Mouse (Mus musculus) heart, adult 11 months (tissue): ENCODE measurements around the gene Dnajc2.
A peak's percentile ranks its signal among the peaks of the same experiment; 100 is the strongest.

Experiments used
- DNase-seq: peaks from one replicate; pipeline ENCODE4 v3.0.0; 2022

Dnajc2 gene

DNA sequence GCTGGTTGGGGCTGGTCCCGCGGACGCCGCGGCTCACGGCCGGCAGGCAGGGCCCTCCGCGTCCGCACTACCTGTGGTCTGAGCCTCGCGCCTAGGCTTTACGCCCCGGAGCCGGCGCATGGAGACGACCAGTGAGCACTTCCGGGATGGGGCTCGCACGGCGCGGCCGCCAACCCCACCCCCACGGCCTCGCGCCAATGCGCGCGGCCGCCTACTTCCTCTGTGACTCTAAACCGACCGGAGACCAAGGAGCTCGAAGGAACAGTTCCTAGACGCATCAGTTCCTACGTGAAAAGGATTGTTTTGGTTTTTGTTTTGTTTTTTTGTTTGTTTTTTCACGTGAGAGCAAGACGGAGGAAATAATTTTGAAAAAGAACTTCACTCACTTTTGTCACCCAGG is at the start of gene Dnajc2, which contains the start of gene Psmc2:
Gene Dnajc2, minus strand, starts transcription at position 199 of the 400 bp plus-strand sequence.
Gene Psmc2, plus strand, starts transcription at position 231 of the 400 bp plus-strand sequence.
- DNase-seq: peak; percentile 99

DNA sequence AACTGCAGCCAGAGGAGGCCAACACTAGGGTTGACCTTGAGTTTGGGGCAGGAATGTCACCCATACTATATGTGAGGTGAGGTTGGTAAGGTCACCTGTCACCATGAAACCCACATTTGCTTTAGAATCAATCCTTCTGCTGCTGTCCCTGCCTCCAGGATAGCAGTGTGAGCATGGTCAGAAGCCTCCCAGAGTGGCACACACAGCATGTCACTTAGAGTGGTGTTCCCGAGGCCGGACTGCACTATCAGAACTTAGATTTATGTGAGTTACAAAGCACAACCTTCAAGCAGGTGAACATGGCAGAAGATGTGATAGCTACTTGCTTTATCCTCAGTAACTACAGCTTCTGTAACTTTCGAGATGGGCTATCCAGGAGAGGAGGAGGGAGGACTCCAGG is 46.7 kb upstream of the Dnajc2 start:
- DNase-seq: peak; percentile 55

DNA sequence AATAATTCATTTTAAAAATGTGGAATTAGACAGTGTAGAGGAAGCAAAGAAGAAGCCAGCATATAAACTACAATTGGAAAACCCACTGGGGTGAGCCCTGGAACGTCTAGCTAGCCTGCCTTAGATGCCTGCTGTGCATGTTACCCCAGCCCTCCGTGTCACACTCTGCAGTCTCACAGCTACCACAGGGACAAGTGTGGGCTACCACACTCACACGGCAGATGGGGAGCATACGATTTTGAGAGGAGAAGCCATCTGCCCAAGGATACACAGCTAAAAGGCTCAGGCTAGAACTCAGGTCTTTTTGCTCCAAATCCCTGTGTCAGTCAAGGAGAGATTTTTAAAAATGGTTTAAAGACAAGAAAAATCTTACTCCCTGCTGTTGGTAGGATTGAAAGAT is 43.8 kb upstream of the Dnajc2 start:
- peak; percentile 45 for DNase-seq

DNA sequence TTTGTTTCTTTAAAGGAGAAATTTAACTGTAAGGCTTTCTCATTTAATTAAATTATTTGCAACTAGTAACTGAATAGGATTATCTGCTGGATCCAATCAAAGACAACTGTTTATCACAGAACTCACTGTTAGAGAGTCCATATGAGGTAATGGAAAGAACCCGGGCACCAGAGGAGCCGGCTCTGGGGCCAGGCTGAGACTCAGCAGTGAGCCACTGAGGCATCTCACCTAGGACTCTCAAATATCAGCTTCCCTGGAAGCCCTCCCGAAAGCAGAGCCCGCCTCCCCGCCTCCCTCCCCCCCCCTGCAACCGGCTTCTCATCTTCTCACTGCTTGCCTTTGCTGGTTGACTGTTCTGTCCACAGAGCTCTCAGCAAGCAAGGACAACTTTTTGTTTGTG is 42.6 kb upstream of the Dnajc2 start:
- no peak for DNase-seq

DNA sequence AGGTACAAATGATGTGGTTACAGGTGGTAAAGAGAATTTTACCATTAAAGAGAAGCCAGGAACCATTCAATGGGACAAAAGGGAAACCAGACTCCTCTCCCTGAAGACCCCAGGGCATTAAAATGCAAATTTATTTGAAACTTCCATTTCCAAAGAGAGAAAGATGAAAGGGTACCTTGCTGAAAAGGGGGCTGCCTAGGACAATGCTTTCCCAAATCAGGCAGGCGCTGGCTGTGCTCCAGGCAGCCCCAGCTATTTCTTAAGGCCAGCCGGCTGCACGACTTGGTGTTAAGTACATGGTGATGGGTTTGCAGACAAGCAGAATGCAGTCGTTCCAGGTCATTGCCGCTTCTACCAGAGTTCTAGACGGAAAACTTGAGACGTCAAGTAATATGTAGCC is 41.3 kb upstream of the Dnajc2 start:
- peak; percentile 52 for DNase-seq

DNA sequence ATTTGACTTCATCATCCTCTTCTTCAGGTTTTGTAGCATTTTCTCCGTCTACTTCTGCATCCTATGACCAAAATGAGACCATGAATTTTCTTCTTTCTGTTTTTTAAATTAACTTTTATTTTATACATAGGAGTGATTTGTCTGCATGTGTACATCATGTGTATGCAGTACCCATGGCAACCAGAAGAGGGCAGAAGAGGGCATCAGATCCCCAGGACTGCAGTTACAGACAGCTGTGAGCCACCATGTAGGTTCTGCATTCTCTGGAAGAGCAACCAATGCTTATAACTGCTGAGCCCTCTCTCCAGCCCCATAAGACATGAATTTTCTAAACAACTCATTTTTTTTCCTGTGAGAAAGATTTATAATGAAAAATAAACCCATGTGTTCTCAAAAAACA is 28.9 kb upstream of the Dnajc2 start:
- DNase-seq: peak; percentile 73

DNA sequence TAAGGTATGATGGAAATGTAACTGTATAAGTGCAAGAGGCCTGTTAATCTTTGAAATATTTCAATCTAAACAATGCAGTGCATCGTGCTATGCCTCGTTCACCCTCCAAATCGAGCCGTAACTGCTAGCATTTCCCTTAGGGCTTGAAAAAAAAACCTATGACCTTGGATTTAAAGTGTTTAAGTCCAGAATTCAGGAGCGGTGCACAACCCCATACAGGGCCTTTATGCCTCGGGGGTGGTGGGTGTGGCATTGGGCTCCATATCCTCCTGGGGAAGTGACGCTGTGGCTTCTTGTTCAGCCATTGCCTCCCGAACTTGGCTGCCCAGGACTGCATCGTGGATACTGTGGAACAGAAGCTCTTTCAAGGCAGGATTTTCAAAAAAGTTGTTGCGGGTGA is 25.9 kb upstream of the Dnajc2 start:
- peak; percentile 49 for DNase-seq

DNA sequence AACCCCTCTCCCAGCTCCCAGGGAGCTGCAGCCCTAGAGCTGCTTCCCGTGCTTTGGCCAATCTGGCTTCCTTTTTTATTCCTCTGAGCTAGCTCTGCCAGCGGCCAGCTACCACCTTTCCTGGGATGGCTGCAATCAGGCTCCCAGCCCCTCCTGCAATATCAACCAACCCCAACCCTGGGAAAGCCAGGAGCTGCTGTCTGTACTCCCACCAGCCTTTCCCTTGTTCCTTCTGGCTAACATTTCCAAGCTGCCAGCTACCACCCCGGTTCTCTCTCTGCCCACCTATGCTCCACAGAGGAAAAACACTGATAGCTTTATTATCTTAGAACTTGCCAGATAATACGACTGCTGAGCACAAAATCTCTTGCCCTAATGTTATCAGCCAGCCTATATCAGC is 19.8 kb upstream of the Dnajc2 start:
- peak; percentile 36 for DNase-seq

DNA sequence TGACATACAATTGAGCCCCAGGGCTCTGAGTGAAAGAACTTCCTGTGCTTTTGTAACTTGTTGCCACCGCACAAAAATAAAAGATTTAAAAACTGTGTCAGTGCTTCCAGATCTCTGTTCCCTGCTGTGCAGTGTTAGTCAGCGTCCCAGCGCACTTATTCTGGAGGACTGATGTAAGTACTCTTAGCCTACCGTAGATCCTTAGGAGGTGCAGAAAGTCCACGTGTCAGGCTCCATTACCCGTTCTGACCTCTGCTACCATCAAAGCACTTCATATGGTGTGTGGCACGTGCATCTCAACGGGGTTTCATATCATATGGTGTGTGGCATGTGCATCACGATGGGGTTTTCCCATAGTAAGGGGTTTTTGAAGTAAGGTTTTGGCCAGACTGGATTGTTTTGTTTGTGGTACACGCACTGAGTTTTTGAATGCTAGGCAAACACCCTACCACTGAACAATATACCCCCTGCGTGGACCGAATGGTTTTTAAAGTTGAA is 18.7 kb upstream of the Dnajc2 start:
- DNase-seq: peak; percentile 37

DNA sequence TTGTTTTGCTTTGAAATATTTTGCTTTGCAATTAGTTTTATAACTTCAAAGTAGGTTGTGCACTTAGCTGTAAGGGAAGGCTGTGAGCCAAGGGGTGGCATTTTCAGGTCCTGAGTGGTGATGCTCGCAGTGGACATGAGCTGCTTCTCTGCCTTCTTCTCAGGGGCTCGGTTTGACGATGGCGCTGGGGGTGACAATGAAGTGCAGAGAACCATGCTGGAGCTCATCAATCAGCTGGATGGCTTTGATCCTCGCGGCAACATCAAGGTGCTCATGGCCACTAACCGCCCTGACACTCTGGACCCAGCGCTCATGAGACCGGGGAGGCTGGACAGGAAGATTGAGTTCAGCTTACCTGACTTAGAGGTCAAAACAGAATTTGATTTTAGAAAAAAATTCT is 17.9 kb upstream of the Dnajc2 start:
- DNase-seq: peak; percentile 85

DNA sequence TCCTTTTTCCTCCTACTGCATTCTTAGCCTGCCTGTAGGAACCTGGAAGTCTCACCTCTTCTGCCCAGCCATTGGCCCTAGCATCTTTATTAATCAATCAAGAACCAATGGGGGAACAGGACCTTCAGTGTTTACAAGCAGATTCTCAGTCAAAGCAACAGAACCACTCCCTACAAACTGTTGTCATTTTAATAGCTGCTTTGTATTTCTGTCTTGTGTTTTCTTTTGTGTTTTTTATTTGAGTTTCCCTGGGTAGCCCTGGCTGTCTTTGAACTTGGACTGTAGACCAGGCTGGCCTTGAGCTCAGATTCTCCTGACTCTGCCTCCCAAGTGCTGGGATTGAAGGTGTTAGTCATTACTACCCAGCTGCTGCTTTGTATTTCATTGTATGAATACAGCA is 7.1 kb upstream of the Dnajc2 start:
- DNase-seq: peak; percentile 64

DNA sequence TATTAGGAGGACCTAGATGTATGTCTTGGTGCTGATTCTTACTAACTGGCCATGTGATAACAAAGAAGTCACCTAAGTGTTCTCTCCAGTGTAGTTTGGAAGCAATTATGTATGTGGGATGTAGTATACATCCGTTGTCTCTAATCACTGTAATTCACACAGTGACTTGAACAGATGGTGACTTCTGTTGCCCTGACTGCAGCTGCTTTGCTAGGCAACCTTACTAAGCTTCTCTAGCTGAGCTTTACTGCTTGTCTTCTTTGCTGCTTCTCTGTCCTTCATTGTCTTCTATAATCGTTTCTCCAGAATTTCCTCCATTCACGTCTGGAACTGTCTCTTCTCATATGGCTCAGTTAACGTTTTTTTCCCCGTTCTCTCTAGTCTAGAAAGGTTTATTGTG is 4.0 kb upstream of the Dnajc2 start:
- DNase-seq: peak; percentile 4

DNA sequence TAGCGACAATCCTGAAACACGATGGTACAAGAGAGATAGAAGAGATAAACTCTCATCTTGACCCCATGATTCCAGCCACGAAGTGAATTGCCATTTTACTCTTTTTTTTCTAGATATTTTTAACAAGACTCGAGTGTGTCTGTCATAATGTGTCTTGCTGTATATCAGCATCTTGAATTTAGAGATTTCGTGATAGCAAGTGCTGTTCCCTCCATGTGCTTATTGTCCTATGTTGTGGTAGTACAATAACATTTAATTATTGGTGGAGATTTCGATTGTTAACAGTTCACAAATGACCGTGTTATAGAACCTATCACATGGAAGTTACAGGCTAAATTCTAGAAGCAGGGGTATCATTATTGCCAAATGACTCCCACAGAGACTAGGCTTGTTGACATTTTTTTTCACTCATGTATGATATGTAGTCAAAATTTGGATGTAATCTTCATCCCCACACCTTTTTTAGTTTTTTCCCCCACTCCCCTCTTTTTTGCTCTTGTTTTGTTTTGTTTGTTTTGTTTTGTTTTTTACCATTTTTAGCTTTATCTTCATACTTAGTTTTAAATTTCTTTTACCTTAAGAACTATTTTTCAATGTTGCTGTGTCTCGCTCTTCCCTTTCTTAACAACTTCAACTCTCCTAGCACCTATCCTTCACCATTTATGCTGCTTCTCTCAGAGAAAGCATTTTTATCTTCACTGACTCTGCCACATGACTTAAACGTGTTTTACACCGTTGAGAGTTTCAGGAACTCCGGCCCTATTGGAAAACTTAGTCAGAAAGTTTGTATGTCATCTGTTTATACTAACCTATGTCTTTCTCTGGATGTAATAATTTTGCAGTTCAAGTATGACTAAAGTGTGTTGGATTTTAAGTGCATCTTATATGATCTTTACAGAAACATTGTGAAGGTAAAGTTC is 2.4 kb upstream of the Dnajc2 start:
- DNase-seq: peak; percentile 2

DNA sequence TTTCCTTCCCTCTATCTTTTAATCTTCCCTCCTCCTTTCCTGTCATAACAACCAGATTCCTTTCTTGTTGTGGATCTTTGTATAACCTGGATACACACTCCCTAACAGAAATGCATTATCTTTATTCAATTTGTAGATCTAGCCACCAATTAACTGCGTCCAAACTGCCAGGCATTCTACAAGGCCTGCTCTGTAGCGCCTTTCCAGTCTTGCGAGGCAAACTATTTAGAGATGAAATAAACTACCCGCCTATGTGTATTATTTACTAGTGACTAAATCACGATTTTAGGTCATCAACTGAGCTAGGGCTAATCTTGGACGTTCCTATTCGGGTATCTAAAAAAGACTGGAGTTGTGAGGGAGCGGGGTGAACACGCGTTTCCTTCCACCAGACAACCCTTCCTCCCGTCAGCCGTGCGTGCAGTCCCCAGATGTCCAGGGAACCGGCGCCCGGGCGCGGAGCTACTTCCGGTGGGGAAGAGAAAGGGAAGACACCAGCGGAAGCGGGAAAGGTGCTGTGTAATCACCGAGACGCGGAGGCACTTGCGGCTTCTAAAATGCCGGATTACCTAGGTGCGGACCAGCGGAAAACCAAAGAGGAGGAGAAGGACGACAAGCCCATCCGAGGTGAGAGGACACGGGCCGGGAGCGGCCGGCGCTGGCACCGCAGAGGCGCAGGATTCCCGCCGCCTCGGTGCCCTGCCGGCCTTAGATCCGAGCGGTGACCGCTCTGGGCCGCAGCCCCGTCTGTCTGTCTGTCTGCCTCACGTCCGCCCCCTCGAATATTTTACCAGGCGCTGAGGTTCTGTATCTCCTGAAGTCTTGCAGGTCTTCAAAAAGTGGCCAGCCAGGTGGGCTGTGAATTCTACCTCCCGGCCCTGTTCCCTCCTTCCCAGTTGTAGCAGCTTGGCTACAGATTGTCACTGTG is 1.5 kb upstream of the Dnajc2 start:
- peak; percentile 98 for DNase-seq

DNA sequence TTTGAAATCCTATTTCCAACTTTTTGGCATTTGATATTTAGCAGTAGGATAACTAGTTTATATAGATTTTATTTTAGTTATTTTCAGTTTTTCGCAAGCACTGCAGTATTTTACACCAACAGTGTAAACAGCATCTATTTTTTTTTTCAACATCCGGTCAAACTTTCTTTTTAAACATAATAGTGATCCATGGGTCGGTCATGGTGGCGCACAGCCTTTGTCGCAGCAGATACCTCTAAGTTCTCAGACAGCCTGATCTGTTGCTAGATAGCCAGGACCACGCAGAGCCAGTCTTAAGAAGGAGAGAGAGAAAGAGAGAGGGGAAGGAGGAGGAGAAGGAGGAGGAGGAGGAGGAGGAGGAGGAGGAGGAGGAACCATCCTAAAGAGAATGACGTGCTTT is 725 bp upstream of the Dnajc2 start:
- peak; percentile 84 for DNase-seq

DNA sequence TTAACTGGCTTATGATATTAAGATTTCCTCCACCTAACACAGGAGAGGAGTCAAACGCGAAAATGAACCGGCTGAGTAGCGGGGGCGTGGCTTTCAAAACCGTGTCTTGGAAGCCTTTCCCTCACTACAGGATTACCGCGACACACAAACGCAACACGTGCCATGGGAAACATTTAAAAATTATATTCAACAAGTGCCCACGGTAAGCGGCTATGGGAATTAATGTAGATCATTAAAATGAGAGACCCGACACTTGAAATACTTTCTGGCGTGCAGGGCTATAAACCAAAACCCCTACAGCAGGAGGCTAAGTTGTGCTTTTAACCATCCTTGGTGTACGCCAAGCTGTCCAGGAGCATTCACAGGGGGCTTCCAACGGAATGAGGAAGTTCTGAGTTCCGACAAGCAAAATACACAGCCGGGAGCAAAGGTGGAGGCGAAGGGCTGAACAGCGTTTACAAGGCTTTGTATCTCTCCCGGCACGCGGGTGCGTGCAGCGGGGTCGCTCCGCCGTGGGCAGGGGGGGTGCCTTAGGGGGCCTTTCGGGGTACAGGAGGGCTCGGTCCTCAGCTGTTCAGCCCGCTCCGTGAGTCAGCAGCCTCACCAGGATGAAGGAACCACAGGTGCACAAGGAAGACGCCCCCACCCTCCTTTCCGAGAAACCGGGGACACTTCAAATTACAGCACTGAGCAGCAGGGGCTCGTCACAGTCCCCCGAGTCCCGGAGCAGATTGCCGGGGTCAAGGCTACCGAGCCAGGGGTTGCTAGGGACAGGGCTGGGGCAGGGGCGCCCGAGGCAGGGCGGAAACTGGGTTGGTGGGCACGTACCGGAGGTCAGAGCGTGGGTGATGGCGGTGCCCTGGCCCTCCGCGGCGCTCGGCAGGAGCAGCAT is 644 bp downstream of the Dnajc2 start:
- no peak for DNase-seq

DNA sequence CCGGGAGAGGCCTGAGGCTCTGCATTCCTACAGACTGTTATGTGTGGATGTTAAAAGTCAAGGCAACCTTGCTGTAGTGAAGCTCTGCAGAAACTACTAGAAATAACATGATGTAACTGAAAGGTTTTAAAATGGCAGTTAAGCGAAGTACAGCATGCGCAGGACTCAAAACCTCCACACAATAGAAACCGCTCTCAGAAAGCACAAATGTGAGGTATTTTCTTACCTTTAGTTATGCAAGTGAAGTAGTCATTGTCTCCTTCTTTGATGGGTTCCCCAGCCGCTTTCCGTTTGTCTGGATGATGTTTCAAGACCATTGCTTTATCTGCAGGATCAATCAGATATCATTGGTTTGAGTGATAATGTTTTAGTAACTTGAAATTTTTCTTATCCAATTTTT is 8.6 kb downstream of the Dnajc2 start:
- no peak for DNase-seq

DNA sequence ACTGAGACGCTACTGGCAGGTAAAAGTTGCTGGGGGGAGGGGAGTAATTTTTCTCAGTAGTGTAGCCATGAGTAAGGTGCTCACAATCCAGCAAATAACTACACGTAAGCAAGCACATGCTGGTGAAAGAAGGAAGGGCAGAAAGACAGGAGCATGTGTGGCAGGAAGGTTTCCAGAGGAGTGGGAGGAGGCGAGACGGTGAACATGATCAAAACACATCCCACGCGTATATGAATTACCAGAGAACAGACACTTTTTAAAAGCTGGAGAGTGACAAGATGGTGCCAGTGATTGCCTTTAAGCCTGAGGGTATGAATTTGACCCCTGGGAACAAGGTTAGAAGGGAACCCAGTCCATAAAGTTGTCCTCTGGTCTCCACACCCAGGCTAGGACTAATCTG is 15.2 kb downstream of the Dnajc2 start:
- DNase-seq: peak; percentile 58

DNA sequence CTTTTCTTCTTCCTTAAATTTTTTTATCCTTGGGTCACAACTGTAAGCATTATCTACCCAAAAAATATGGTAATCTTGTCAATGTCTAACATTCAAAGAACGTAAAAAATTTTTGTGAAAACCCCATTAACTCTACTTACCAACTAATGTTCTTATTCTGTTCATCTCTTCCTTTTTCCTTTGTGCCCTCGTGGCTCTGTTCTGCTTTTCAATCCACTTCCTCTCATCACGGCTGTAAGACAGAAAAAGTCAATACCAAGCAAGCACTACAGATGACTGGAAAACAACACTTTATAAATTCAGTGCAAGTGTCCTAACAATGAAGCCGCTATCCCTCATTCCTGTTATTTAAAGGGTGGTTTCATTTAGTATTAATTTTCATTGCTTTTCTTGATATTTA is 16.5 kb downstream of the Dnajc2 start:
- peak; percentile 35 for DNase-seq

DNA sequence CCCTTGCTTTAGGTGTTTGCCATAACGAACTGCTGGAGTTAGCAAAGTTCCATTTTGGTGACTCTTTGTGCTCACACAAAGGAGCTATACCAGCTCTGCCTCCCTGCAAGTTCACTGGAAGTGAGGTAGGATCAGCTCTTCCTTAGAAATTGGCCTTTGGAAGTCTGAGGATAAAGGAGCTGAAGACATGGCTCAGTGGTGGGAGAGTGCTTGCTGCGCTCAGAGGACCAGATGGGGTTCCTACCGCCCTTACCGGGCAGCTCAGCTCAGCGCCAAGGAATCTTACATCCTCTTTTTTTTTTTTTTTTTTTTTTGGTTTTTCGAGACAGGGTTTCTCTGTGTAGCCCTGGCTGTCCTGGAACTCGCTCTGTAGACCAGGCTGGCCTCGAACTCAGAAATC is 39.1 kb downstream of the Dnajc2 start:
- peak; percentile 31 for DNase-seq

DNA sequence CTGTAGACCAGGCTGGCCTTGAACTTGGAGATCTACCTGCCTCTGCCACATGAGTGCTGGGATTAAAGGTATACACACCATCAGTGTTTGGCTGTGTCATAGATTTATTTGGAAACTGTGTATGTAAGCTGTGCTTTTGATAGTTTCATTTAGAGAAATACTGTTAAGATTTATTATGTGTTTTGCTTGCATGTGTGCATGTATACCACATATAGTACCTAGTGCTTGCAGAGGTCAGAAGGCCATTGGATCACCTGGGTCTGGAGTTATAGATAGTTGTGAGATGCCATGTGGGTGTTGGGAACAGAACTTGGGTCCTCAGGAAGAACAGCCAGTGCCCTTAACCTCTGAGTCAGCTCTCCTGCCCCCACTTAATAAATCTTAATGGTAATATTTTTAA is 40.4 kb downstream of the Dnajc2 start:
- DNase-seq: peak; percentile 51

DNA sequence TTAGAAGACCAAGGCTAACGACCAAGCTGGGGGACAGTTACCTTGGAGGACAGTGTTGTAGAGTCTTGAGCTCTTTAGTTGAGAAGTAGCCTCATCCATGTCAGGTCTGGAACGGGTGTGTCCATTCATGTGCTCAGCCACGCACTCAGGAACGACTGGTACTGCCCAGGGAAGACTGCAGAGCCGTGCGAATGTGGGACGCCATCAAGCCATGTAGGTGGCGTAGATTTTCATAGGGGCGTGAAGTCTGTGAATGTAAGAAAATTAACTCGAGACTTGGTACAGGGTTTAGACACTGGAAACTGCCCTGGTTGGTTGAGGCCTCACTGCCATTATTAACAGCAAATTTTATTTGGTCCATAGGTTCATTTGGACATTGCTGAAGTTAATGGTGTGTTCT is 41.4 kb downstream of the Dnajc2 start:
- peak; percentile 82 for DNase-seq
